Mouse (Mus musculus): ENCODE results near the gene Krt79.

Krt79 gene

DNA sequence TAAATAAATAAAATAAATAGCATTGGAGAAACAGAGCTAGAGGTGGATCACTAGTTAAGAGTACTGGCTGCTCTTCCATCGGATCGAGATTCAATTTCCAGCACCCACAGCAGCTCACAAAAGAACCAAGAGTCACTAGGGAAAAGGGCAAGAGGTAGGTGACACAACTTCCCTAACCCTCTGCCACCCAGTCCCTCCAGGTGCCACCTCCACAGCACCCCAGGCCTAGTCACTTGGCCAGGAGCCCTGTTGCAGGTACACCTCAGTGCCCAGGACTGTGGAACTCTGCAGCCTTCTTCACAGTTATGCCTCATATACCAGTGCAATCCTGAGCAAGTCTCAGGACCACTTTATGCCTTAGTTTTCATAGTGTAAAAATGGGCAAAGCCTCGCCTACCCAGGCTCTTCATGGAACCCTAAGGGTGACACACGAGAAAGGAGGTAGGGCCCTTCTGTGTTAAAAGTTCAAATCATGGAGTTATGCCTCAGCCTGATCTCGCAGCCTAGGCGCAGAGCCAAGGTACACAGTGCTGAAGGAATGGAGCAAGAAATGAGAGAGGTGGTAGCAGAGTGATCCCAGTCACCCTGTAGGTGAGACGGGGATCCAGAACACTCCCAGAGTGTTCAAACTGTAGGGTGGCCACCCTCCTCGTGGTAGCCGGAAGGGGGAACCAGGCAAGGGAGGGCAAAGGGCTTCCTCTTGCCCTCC lies 1.4 kb downstream of the Krt79 start:
- in situ Hi-C loops (cut with MboI, MseI): no loop called here

GRCm38 (mm10) chr15:101933024-101933423 lies 7.1 kb downstream of the Krt79 start:
- in situ Hi-C loops (cut with MboI, MseI): loop anchor here (5.0 kb wide), 1 partner anchor 1666 kb away; no protein-coding TSS in a partner anchor

GRCm38 (mm10) chr15:101929666-101930065 lies 10.5 kb downstream of the Krt79 start:
- in situ Hi-C loops (cut with MboI, MseI): loop anchor here (5.0 kb wide), 1 partner anchor 1662 kb away; no protein-coding TSS in a partner anchor

- in situ Hi-C loops (cut with MboI, MseI): no loop called here
Measured at GRCm38 (mm10) chr15:101929087-101929486, 11.0 kb downstream of the Krt79 start.

DNA sequence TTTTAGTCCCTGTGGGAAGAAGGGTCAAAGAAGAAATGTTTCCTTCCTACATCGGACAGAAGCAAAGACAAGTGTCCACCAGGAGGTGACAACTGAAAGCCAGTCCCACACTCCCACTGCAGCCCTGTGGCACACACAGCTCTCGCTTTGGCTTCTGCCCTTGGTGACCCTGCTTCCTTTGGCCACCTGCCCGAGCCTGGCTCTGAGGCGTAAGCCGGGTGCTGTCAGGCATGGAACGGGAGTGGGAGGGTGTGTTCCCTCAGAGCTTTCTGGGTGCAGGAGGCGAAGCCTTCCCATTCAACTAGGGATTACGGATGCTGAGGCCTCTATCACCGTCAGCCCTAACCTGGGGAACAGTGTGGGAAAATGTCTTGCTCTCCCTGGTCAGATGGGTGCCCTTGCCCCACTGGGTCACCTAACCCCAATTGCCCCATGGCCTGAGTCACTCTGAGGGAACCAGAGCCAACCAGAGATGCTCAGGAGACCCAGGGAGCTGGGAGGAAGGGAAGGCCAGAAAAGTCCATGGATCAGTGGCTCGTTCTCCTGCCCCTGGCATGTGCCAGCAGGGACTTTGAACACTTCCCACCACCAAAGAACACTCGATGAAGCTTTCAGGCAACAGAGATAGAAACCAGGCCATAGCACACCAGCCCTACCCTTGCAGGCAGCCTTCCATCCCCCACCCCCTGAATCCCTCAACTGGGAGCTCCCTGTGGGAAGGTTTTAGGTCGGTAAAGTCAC lies 12.6 kb downstream of the Krt79 start:
- in situ Hi-C loops (cut with MboI, MseI): no loop called here

GRCm38 (mm10) chr15:101925041-101925440 lies 15.1 kb downstream of the Krt79 start:
- in situ Hi-C loops (cut with MboI, MseI): no loop called here

- in situ Hi-C loops (cut with MboI, MseI): no loop called here
Measured at GRCm38 (mm10) chr15:101924635-101925034, 15.5 kb downstream of the Krt79 start, which contains the start of gene Krt4. Gene Krt4 (minus strand): TSS chr15:101924735.

- in situ Hi-C loops (cut with MboI, MseI): no loop called here
Measured at GRCm38 (mm10) chr15:101922296-101922695, 17.8 kb downstream of the Krt79 start.

- in situ Hi-C loops (cut with MboI, MseI): no loop called here
Measured at GRCm38 (mm10) chr15:101916072-101916471, 24.1 kb downstream of the Krt79 start.

DNA sequence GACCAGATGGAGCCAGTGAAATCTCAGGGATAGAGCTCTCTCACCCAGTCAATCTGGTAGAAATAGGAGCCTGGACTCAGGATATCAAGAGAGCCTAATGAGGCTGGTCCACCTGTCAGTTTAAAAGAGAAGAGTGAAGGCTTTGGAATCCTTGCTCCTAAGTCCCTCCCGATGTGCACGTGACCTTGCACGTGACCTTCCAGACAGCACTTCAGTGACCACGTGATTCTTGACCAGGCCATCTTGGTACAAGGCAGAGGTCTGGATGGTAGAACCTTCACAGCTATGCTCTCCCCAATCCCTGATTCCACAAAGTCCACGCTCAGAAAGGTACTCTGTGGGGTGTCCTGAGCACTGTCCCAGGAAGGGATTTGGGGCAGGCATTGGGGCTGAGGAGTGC lies 35.3 kb downstream of the Krt79 start:
- in situ Hi-C loops (cut with MboI, MseI): no loop called here

DNA sequence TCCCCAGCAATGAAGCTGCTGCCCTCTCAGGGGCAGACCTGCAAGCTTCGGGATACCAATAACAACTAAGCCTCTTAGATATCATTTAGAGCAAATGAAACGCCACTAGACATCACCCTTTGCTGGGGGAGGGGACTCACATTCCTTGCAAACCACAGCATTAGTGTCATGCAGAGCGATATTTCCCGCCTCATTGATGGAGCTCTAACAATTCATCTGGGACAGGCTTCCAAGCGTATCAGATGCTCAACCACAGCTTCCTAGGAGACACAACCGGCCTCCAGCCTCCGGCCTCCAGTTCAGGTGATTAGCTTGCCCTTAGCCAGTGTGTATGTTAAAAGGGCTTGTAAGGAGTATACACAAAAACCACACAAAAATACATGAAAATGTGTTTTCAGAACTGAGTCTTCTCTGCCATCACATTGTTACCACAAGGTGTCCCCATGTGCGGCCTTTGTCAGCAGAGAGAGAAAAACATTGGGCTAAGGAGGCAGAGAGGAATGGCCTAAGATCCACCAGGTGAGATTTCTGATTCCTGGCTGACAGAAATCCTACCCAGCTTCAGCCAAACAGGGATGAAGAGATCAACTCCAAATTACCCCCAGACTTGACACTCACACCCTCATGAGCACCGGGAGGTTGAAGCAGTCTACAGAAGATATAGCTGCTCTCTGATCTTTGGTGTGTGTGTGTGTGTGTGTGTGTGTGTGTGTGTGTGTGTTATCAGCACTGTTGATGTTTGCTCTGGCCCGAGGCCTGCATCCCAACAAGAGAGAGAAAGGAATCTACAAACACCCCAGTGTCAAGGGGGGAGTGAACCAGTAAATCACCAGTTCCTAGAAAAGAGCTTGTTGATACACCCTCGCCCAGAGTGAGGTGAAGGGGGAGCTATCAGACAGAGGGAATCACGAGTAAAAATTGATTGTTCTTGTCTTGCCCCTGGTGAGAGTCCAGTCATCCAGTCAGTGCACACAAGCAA lies 37.7 kb downstream of the Krt79 start:
- in situ Hi-C loops (cut with MboI, MseI): no loop called here

DNA sequence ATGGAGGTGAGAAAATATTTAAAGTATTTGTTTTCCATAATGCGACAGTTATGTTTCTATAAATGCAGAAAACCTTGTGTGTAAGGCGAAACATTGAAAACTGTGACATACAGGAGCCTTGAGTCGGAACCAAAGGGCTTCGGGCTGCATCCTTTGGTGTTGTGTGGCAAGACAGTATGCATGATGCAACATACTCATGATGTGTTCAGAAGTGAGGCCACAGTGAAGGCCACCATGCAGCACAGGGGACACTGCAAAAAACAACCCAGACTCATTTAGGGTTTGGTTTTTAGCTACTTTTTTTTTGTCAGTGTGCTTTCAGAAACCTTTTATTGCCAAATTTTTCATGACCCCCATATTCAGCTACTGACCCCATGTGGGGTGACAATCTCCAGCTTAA lies 44.9 kb downstream of the Krt79 start:
- in situ Hi-C loops (cut with MboI, MseI): no loop called here

GRCm38 (mm10) chr15:101892820-101893219 lies 47.3 kb downstream of the Krt79 start, which contains the start of gene Krt76:
Gene Krt76 (minus strand): TSS chr15:101892920.
- in situ Hi-C loops (cut with MboI, MseI): no loop called here

DNA sequence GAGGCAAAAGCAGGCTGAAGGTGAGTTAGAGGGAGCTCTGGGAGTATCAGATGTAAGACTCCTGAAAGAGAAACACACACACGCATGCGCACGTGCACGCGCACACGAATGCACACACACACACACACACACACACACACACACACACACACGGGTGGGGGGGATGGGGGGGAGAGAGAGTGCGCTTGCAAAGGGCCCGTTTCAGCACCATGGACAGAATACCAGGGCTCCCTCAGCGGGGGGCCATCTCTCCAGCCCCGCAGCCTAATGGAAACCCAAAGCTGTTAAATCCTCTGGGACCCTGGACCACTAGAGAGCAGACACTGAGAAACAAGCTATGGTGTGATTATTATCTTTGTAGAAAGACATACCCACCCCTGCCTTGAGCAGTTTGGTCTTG lies 60.3 kb downstream of the Krt79 start:
- in situ Hi-C loops (cut with MboI, MseI): loop anchor here (10.0 kb wide), 1 partner anchor 295 kb away; no protein-coding TSS in a partner anchor
